Mouse (Mus musculus) A20 (cell line): ENCODE results near the gene Endog.

Source experiments
- DNase-seq: peaks from one replicate; pipeline ENCODE4 v3.0.0-alpha.2; 2011; ENCODE audit warnings: low read depth, low spot score

The Endog gene

DNA sequence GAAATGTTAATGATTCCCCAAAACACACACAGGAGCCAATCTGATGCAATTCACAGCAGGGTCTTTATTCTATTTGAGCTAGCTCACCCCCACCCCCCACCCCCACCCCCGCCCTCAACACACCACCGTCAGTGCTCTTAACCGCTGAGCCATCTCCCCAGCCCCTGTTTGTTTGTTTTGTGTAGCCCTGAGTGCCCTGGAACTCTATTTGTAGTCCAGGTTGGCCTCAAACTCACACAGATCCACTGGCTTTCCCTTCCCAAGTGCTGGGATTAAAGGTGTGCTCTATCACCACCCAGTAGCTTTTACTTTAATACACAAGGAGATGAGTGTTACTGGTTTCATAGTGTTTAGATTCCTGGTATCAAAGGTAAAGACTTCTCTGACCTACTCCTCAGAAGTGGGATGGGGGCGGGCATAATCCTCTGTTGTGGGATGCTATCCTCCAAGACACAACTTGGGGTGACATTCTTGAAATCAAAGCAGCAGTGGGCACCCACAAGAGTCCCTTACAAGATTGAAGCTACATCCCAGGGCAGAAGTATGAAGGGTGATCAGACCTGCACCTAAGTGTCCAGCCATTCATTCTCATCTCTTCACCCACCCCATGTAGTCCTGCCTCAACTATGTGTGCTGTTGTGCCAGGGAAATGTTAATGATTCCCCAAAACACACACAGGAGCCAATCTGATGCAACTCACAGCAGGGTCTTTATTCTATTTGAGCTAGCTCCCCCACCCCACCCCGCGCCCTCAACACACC lies 40.3 kb downstream of the Endog start:
- no peak for DNase-seq

DNA sequence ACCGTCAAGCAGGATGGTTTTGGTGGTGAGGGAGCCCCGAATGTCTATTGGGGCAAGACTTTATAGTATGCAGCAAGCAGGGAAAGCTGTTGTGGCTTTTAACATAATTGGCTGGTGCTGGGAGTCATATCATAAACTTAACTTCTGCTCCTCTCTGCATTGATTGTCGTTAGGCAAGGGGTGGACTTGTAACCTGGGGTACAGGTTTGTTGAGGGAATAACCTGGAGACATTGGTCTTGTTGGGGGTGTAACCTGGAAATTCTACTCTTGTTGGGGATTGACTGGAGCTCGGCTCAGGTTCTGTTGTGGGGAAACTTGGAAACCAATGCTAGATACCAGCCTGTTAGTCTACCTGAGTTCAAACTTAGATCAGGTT lies 40.9 kb downstream of the Endog start:
- no peak for DNase-seq

DNA sequence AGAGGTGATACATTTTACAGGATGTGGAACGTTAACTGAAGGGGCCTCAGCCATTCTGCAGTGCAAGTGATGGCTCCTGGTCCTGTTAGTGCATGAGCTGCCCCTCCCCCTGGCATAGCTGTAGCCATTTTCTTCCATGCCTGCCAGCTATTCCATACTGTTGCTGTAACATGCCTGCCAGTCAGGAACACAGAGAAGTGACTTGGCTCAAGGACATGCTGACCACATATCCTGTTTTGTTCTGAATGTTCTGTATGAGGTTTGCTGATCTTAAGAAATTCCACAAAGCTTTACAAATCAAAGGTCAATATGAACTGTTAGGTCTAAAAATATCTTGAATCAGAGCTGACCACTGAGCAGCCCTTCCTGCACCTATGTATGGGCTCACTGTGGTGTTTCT lies 41.7 kb downstream of the Endog start:
- DNase-seq, result no peak

DNA sequence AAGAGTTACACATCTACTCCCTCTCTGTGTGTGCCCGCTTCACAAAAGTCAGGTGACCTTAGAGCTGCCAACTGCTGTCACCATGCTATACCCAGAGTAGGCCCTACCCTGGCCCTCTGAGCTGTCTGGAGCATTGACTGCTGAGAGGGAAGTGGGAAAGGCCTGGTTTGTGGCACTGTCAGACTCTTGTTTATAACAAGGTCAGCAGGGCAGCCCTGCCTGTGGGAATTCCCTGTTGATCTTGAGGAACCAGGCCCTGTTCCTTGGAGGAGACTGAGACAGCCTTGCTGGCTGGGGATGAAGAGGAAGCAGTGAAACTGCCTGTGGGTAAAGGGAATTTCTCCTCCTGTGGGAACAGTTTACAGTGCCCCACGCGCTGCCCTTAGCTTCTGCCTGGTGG lies 43.5 kb downstream of the Endog start:
- DNase-seq, result no peak

DNA sequence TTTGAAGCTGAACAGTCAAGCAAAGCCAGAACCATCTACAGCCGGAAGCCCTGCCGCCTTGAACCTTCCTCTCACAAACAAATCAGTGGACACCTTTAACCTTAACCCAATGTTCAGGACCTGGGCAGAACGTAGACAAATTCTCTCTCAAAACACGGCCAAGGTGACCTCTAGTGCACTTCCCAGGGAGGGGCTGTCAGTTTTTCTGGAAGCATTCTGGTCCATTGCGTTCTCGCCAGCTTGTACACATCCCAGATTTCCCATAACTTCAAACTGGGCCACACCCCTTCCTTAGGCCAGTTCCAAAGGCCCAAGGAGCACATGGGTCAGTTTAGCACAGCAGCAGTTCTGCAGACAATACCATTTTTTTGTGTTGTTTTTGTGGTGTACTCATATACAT lies 44.2 kb downstream of the Endog start:
- no peak for DNase-seq

DNA sequence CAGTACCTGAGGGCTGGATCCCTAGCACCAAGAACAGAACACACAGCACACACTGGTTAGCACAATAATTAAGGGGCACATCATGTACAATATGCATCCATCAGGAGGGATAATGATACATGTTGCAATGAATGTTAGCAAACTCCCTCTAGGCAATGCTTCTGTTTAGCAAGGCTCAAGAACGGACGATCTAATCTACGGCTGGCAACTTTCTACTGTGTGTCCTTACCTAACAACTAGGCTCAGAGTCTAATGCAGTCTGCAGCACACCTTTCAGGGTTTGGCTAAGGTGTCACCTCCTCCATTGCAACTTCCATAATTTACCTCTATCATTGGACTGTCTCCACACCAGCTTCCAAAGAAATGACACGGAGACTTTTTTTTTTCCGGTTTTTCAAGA lies 45.0 kb downstream of the Endog start:
- DNase-seq, result no peak
